Mouse (Mus musculus) midbrain, embryonic 13.5 days (tissue): ENCODE results near the gene Mmp23. TPM values are rescaled to one million over a fixed set of nuclear protein-coding genes. Genes with fewer than 3 reads are reported as not detected.

Experiments
- ATAC-seq: fragments of 200-750 bp; cut with Nextera tagmentation; 2 replicates; pipeline ENCODE4 v1.8.0; 2017; ENCODE audit warnings: mild to moderate bottlenecking, moderate TSS enrichment, moderate library complexity
- H3K27ac ChIP-seq: fragments of 300-500 bp; sonication (generic); 2 replicates; pipeline ENCODE4 v1.5.1; 2015; ENCODE audit warnings: inconsistent platforms, mild to moderate bottlenecking, moderate library complexity
- H3K27me3 ChIP-seq: fragments of 300-500 bp; sonication (generic); 2 replicates; pipeline ENCODE4 v1.6.1; 2015; ENCODE audit warnings: mild to moderate bottlenecking, inconsistent platforms
- H3K36me3 ChIP-seq: fragments of 300-500 bp; sonication (generic); 2 replicates; pipeline ENCODE4 v1.6.1; 2015; ENCODE audit warnings: mild to moderate bottlenecking, inconsistent platforms
- H3K4me1 ChIP-seq: fragments of 300-500 bp; sonication (generic); replicated peaks from 2 replicates; pipeline ENCODE4 v1.6.1; 2015; ENCODE audit warnings: inconsistent platforms
- H3K4me2 ChIP-seq: fragments of 300-500 bp; sonication (generic); replicated peaks from 2 replicates; pipeline ENCODE4 v1.6.1; 2015; ENCODE audit warnings: moderate library complexity, mild to moderate bottlenecking, inconsistent platforms
- H3K4me3 ChIP-seq: fragments of 300-500 bp; sonication (generic); replicated peaks from 2 replicates; pipeline ENCODE4 v1.5.1; 2015; ENCODE audit warnings: mild to moderate bottlenecking, inconsistent platforms
- H3K9ac ChIP-seq: fragments of 300-500 bp; sonication (generic); replicated peaks from 2 replicates; pipeline ENCODE4 v1.6.1; 2015; ENCODE audit warnings: mild to moderate bottlenecking, inconsistent platforms
- H3K9me3 ChIP-seq: fragments of 300-500 bp; sonication (generic); 2 replicates; pipeline ENCODE4 v1.6.1; 2016; ENCODE audit warnings: mild to moderate bottlenecking, inconsistent platforms
- WGBS: fragments of 180-500 bp; shearing (Covaris S2); methylation state at CpG from one replicate; pipeline ENCODE4 v1.1.7; 2015; 5-methylcytosine and 5-hydroxymethylcytosine counted together
- polyA plus RNA-seq: library from polyadenylated mRNA; unstranded; fragments of >200 nt; fragmentation: Nextera tagmentation; extraction: Ambion mirVana; gene quantifications from 2 replicates; pipeline ENCODE4 v1.2.1, GENCODE M21; 2015

The Mmp23 gene
- polyA plus RNA-seq, 1 experiment from 2014 or later: 3.6 TPM

- H3K4me3 ChIP-seq: no peak overlapping the region
- WGBS: 94% methylated on average over 5 of the region's 5 CpGs
- ATAC-seq: no peak
- H3K27me3 ChIP-seq: no peaks in the 10 kb centered on the region
- peaks cover 78% of the 10 kb centered on the region for H3K36me3 ChIP-seq
- no peaks in the 10 kb centered on the region for H3K9me3 ChIP-seq
- no peak overlapping the region for H3K4me2 ChIP-seq
- no peak overlapping the region for H3K9ac ChIP-seq
- peaks cover under 1% of the 10 kb centered on the region for H3K4me1 ChIP-seq
- no peak overlapping the region for H3K27ac ChIP-seq
Observed at GRCm38 (mm10) chr4:155618321-155618720, 34.9 kb downstream of the Mmp23 start.

GRCm38 (mm10) chr4:155613264-155613663 is 39.9 kb downstream of the Mmp23 start:
- ATAC-seq: no peak
- no peak overlapping the region for H3K4me3 ChIP-seq
- H3K9me3 ChIP-seq: no peaks in the 10 kb centered on the region
- no peak overlapping the region for H3K4me2 ChIP-seq
- no peaks in the 10 kb centered on the region for H3K27me3 ChIP-seq
- H3K27ac ChIP-seq: no peak overlapping the region
- over 99% methylated on average over 3 of the region's 3 CpGs for WGBS
- peaks cover 80% of the 10 kb centered on the region for H3K36me3 ChIP-seq
- no peak overlapping the region for H3K9ac ChIP-seq
- no peaks in the 10 kb centered on the region for H3K4me1 ChIP-seq

- no peak for ATAC-seq
- Histone ChIP-seq H3K36me3 (peaks cover 66% of the 10 kb centered on the region), H3K9me3 (no peaks in the 10 kb centered on the region), H3K27ac (no peak overlapping the region), H3K9ac (no peak overlapping the region), H3K4me2 (no peak overlapping the region), H3K27me3 (no peaks in the 10 kb centered on the region), H3K4me3 (no peak overlapping the region), H3K4me1 (no peaks in the 10 kb centered on the region)
- WGBS: 92% methylated on average over 3 of the region's 3 CpGs
Observed at GRCm38 (mm10) chr4:155611860-155612259, 41.3 kb downstream of the Mmp23 start.

- H3K4me2 ChIP-seq: no peak overlapping the region
- ATAC-seq: no peak
- H3K27me3 ChIP-seq: no peaks in the 10 kb centered on the region
- WGBS: 84% methylated on average over 2 of the region's 2 CpGs
- H3K27ac ChIP-seq: no peak overlapping the region
- no peaks in the 10 kb centered on the region for H3K9me3 ChIP-seq
- no peak overlapping the region for H3K9ac ChIP-seq
- peaks cover 16% of the 10 kb centered on the region for H3K4me1 ChIP-seq
- no peak overlapping the region for H3K4me3 ChIP-seq
- peaks cover 44% of the 10 kb centered on the region for H3K36me3 ChIP-seq
Observed at GRCm38 (mm10) chr4:155606825-155607224, 46.4 kb downstream of the Mmp23 start.

- Histone ChIP-seq H3K27me3 (no peaks in the 10 kb centered on the region), H3K27ac (no peak overlapping the region), H3K36me3 (peaks cover 30% of the 10 kb centered on the region), H3K9me3 (no peaks in the 10 kb centered on the region), H3K4me2 (no peak overlapping the region), H3K4me3 (no peak overlapping the region), H3K4me1 (peaks cover 23% of the 10 kb centered on the region), H3K9ac (no peak overlapping the region)
- WGBS: 90% methylated on average over 4 of the region's 4 CpGs
- no peak for ATAC-seq
Observed at GRCm38 (mm10) chr4:155605132-155605531, 48.1 kb downstream of the Mmp23 start.

GRCm38 (mm10) chr4:155603801-155604200 is 49.4 kb downstream of the Mmp23 start:
- peaks cover 24% of the 10 kb centered on the region for H3K4me1 ChIP-seq
- no peak overlapping the region for H3K9ac ChIP-seq
- ATAC-seq: no peak
- peaks cover 23% of the 10 kb centered on the region for H3K36me3 ChIP-seq
- H3K27ac ChIP-seq: no peak overlapping the region
- H3K9me3 ChIP-seq: no peaks in the 10 kb centered on the region
- no peak overlapping the region for H3K4me3 ChIP-seq
- H3K4me2 ChIP-seq: no peak overlapping the region
- 95% methylated on average over 6 of the region's 6 CpGs for WGBS
- no peaks in the 10 kb centered on the region for H3K27me3 ChIP-seq

- peaks cover 24% of the 10 kb centered on the region for H3K4me1 ChIP-seq
- peak overlapping the region; percentile 96 for H3K4me2 ChIP-seq
- no peak overlapping the region for H3K27ac ChIP-seq
- peak overlapping the region; percentile 97 for H3K4me3 ChIP-seq
- 97% methylated on average over 1 of the region's 1 CpGs for WGBS
- no peaks in the 10 kb centered on the region for H3K27me3 ChIP-seq
- no peak for ATAC-seq
- peak overlapping the region; percentile 99; the same call in 1 of the 2 replicates for H3K9ac ChIP-seq
- no peaks in the 10 kb centered on the region for H3K9me3 ChIP-seq
- peaks cover 23% of the 10 kb centered on the region for H3K36me3 ChIP-seq
Observed at GRCm38 (mm10) chr4:155602753-155603152, 50.4 kb downstream of the Mmp23 start.

- Histone ChIP-seq H3K27ac (peak overlapping the region; percentile 99), H3K9ac (peak overlapping the region; percentile 99), H3K4me3 (peak overlapping the region; percentile 97), H3K27me3 (no peaks in the 10 kb centered on the region), H3K4me2 (peak overlapping the region; percentile 96), H3K4me1 (peaks cover 24% of the 10 kb centered on the region), H3K36me3 (peaks cover 23% of the 10 kb centered on the region), H3K9me3 (no peaks in the 10 kb centered on the region)
- no peak for ATAC-seq
- WGBS: under 1% methylated on average over 31 of the region's 31 CpGs
Observed at GRCm38 (mm10) chr4:155601997-155602456, 51.2 kb downstream of the Mmp23 start.

- peaks cover 24% of the 10 kb centered on the region for H3K4me1 ChIP-seq
- H3K27me3 ChIP-seq: no peaks in the 10 kb centered on the region
- H3K9me3 ChIP-seq: no peaks in the 10 kb centered on the region
- under 1% methylated on average over 64 of the region's 65 CpGs for WGBS
- H3K9ac ChIP-seq: peak within 1 kb of the TSS; percentile 99
- H3K4me3 ChIP-seq: peak within 1 kb of the TSS; percentile 97
- H3K36me3 ChIP-seq: peaks cover 21% of the 10 kb centered on the region
- peak within 1 kb of the TSS; percentile 99 for H3K27ac ChIP-seq
- peak; percentile 96 for ATAC-seq
- peak within 1 kb of the TSS; percentile 96 for H3K4me2 ChIP-seq
Observed at GRCm38 (mm10) chr4:155601091-155601996, 51.8 kb downstream of the Mmp23 start, which contains the start of gene Slc35e2. Gene Slc35e2, plus strand, starts transcription at chr4:155601416.

Other genes starting within 250 kb of the Mmp23 start
- 3.8 and 4.2 TPM in 2 replicates for gene Cfap74, start 244.2 kb downstream of the Mmp23 start, polyA plus RNA-seq
- not detected in 2 replicates for gene Tmem52, start 184.3 kb downstream of the Mmp23 start, polyA plus RNA-seq
- gene Gnb1, start 162.0 kb downstream of the Mmp23 start, polyA plus RNA-seq: 1,008 and 1,072 TPM in 2 replicates
- 78.0 and 85.5 TPM in 2 replicates for gene Nadk, start 91.0 kb downstream of the Mmp23 start, polyA plus RNA-seq
- gene Slc35e2, start 52.0 kb downstream of the Mmp23 start, polyA plus RNA-seq: 15.9 and 16.5 TPM in 2 replicates
- 65.1 and 66.8 TPM in 2 replicates for gene Cdk11b, start 28.5 kb downstream of the Mmp23 start, polyA plus RNA-seq
- gene Gm10563, start 8.0 kb downstream of the Mmp23 start, polyA plus RNA-seq: not detected in 2 replicates
- 32.6 and 41.9 TPM in 2 replicates for gene Mib2, start 15.8 kb upstream of the Mmp23 start, polyA plus RNA-seq
- gene Fndc10, start 41.0 kb upstream of the Mmp23 start, polyA plus RNA-seq: 5.0 and 6.4 TPM in 2 replicates
- gene Ssu72, start 51.4 kb upstream of the Mmp23 start, polyA plus RNA-seq: 155 and 159 TPM in 2 replicates
- gene Tmem240, start 81.4 kb upstream of the Mmp23 start, polyA plus RNA-seq: 8.6 and 10.1 TPM in 2 replicates
- gene Atad3a, start 107.7 kb upstream of the Mmp23 start, polyA plus RNA-seq: 82.1 and 84.8 TPM in 2 replicates
- 18.7 and 20.9 TPM in 2 replicates for gene Vwa1, start 121.3 kb upstream of the Mmp23 start, polyA plus RNA-seq
- 0.40 and 0.58 TPM in 2 replicates for gene Tmem88b, start 132.5 kb upstream of the Mmp23 start, polyA plus RNA-seq
- not detected in 2 replicates for gene Ankrd65, start 137.1 kb upstream of the Mmp23 start, polyA plus RNA-seq
- gene Mrpl20, start 149.5 kb upstream of the Mmp23 start, polyA plus RNA-seq: 259 and 262 TPM in 2 replicates
- 182 and 189 TPM in 2 replicates for gene Ccnl2, start 159.1 kb upstream of the Mmp23 start, polyA plus RNA-seq
- 140 and 146 TPM in 2 replicates for gene Aurkaip1, start 177.9 kb upstream of the Mmp23 start, polyA plus RNA-seq
- 17.9 and 22.2 TPM in 2 replicates for gene Mxra8, start 186.3 kb upstream of the Mmp23 start, polyA plus RNA-seq
- gene Dvl1, start 194.0 kb upstream of the Mmp23 start, polyA plus RNA-seq: 8.1 and 8.4 TPM in 2 replicates
- 0.80 and 0.83 TPM in 2 replicates for gene Tas1r3, start 210.0 kb upstream of the Mmp23 start, polyA plus RNA-seq
- gene Cptp, start 216.1 kb upstream of the Mmp23 start, polyA plus RNA-seq: 22.1 and 24.5 TPM in 2 replicates
- 85.3 and 88.6 TPM in 2 replicates for gene Ints11, start 216.2 kb upstream of the Mmp23 start, polyA plus RNA-seq
- gene Pusl1, start 238.4 kb upstream of the Mmp23 start, polyA plus RNA-seq: 52.5 and 52.6 TPM in 2 replicates
- 66.0 and 73.5 TPM in 2 replicates for gene Acap3, start 238.4 kb upstream of the Mmp23 start, polyA plus RNA-seq